Mouse (Mus musculus) hindbrain, embryonic 14.5 days (tissue): Measurements from ENCODE around the gene Rnase2a. TPM values are rescaled to one million over a fixed set of nuclear protein-coding genes. Genes with fewer than 3 reads are reported as not detected.
"Not testable (repeated sequence)": the region's sequence is repeated elsewhere in the genome, so short reads cannot be mapped to it uniquely, and the experiment has no call there.

Experiments used
- ATAC-seq: fragments of 200-750 bp; cut with Nextera tagmentation; 2 replicates; pipeline ENCODE4 v1.8.0; 2017; ENCODE audit warnings: moderate number of reproducible peaks, mild to moderate bottlenecking, moderate TSS enrichment, moderate library complexity; ENCODE audit not compliant: low FRiP score
- DNase-seq: peaks from one replicate; pipeline ENCODE4 v3.0.0-alpha.2; 2015; ENCODE audit warnings: low spot score
- H3K27ac ChIP-seq: fragments of 300-500 bp; sonication (generic); 2 replicates; pipeline ENCODE4 v1.5.1; 2014; ENCODE audit warnings: mild to moderate bottlenecking, moderate library complexity
- H3K27me3 ChIP-seq: fragments of 300-500 bp; sonication (generic); 2 replicates; pipeline ENCODE4 v1.6.1; 2014; ENCODE audit warnings: mild to moderate bottlenecking, low read length, mixed read lengths; ENCODE audit not compliant: control insufficient read depth, insufficient read depth
- H3K36me3 ChIP-seq: fragments of 300-500 bp; sonication (generic); replicated peaks from 2 replicates; pipeline ENCODE4 v1.6.1; 2014; ENCODE audit not compliant: control insufficient read depth, insufficient read depth
- H3K4me1 ChIP-seq: fragments of 300-500 bp; sonication (generic); replicated peaks from 2 replicates; pipeline ENCODE4 v1.6.1; 2014; ENCODE audit warnings: antibody characterized with exemption, low read length, mixed read lengths; ENCODE audit not compliant: control insufficient read depth, insufficient read depth
- H3K4me2 ChIP-seq: fragments of 300-500 bp; sonication (generic); replicated peaks from 2 replicates; pipeline ENCODE4 v1.6.1; 2014; ENCODE audit warnings: mild to moderate bottlenecking, moderate library complexity
- H3K4me3 ChIP-seq: fragments of 300-500 bp; sonication (generic); replicated peaks from 2 replicates; pipeline ENCODE4 v1.5.1; 2014; ENCODE audit warnings: mild to moderate bottlenecking, low read length
- H3K9ac ChIP-seq: fragments of 300-500 bp; sonication (generic); 2 replicates; pipeline ENCODE4 v1.6.1; 2014
- H3K9me3 ChIP-seq: fragments of 300-500 bp; sonication (generic); 2 replicates; pipeline ENCODE4 v1.6.1; 2016; ENCODE audit warnings: low read length; ENCODE audit not compliant: control insufficient read depth
- WGBS: fragments of 180-500 bp; shearing (Covaris S2); extraction: QIAGEN DNeasy Blood & Tissue Kit; methylation state at CpG from one replicate; pipeline ENCODE4 v1.1.7; 2014; 5-methylcytosine and 5-hydroxymethylcytosine counted together
- polyA plus RNA-seq: library from polyadenylated mRNA; unstranded; fragments of >200 nt; fragmentation: Nextera tagmentation; extraction: Ambion mirVana; gene quantifications from 2 replicates; pipeline ENCODE4 v1.2.1, GENCODE M21; 2014

Rnase2a gene
- not detected in 2 replicates for polyA plus RNA-seq

DNA sequence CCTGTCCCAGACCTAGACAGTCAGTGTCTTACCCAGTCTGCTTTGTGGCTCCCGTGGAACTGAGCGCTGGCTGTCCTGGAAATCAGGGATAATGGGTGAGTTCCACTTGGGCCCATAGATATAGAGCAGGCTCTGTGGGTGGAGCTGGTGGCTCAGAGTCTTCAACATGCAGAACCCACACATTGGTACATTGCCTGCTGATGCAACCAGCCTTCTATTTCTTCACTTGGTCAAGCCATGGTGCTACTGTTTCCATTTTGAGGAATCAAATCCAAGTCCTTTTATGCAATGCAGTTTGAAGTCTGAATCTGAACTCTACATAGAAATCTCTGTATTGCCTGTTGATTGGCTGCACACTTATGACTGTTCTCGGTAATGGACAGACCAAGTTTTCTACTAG lies at the start of gene Rnase2a:
Rnase2a (minus strand) TSS at position 72 of the 400 bp plus-strand sequence.
- no peak for ATAC-seq
- WGBS, result 96% methylated on average over 3 of the region's 3 CpGs
- no peaks in the 10 kb centered on the region for H3K9me3 ChIP-seq

GRCm38 (mm10) chr14:51291505-51291904 lies 35.6 kb upstream of the Rnase2a start:
- no peak for DNase-seq

More for the DNA sequence above, at the start of gene Rnase2a:
- H3K4me3 ChIP-seq, result no peak within 1 kb of the TSS
- no peaks in the 10 kb centered on the region for H3K4me1 ChIP-seq
- H3K36me3 ChIP-seq, result no peaks in the 10 kb centered on the region
- no peak within 1 kb of the TSS for H3K9ac ChIP-seq
- H3K4me2 ChIP-seq, result no peak within 1 kb of the TSS
- no peak within 1 kb of the TSS for H3K27ac ChIP-seq
- DNase-seq, result no peak
- H3K27me3 ChIP-seq, result no peaks in the 10 kb centered on the region

GRCm38 (mm10) chr14:51278515-51278914 lies 22.6 kb upstream of the Rnase2a start:
- not testable (repeated sequence) for H3K36me3 ChIP-seq

More at GRCm38 (mm10) chr14:51291505-51291904, 35.6 kb upstream of the Rnase2a start:
- Histone ChIP-seq H3K27ac (no peak overlapping the region), H3K27me3 (no peaks in the 10 kb centered on the region), H3K4me1 (no peaks in the 10 kb centered on the region), H3K9ac (no peak overlapping the region), H3K9me3 (no peaks in the 10 kb centered on the region), H3K4me3 (no peak overlapping the region), H3K4me2 (no peak overlapping the region), H3K36me3 (no peaks in the 10 kb centered on the region)
- 0 out of 2 replicates have a peak, but pooled peaks have one; percentile 21 for ATAC-seq
- WGBS, result 68% methylated on average over 1 of the region's 1 CpGs

DNA sequence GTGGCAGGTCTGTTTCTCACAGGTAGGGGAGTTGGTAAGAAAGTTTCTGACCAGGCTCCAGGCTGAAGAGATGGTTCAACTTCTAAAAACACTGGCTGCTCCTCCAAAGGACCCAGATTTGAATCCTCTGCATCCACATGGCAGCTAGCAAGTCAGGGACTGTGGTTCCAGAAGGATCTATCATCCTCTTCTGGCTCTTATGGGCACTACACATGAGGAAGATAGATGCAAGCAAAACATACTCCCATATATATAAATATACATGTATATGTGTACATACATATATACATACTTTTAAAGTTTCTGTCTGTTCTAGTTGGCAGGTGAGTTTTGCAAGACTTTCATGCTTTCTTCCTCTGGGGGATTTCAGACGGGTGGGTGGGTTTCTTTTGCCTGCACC lies 12.8 kb upstream of the Rnase2a start:
- Histone ChIP-seq H3K9me3 (no peaks in the 10 kb centered on the region), H3K4me2 (no peak overlapping the region), H3K36me3 (no peaks in the 10 kb centered on the region), H3K9ac (no peak overlapping the region), H3K4me3 (no peak overlapping the region), H3K4me1 (no peaks in the 10 kb centered on the region), H3K27ac (no peak overlapping the region), H3K27me3 (no peaks in the 10 kb centered on the region)
- no peak for ATAC-seq
- DNase-seq, result no peak
- WGBS, result 84% methylated on average over 1 of the region's 1 CpGs

More at GRCm38 (mm10) chr14:51278515-51278914, 22.6 kb upstream of the Rnase2a start:
- not testable (repeated sequence) for H3K9me3 ChIP-seq, H3K27ac ChIP-seq, ATAC-seq, H3K27me3 ChIP-seq, H3K4me2 ChIP-seq, DNase-seq, H3K4me1 ChIP-seq, H3K9ac ChIP-seq, H3K4me3 ChIP-seq
- WGBS, result 75% methylated on average over 1 of the region's 1 CpGs

- Histone ChIP-seq H3K4me1 (no peaks in the 10 kb centered on the region), H3K9me3 (no peaks in the 10 kb centered on the region), H3K36me3 (no peaks in the 10 kb centered on the region), H3K4me2 (0 out of 2 replicates have a peak overlapping the region, but pooled peaks have one; percentile 23), H3K9ac (no peak overlapping the region), H3K4me3 (no peak overlapping the region), H3K27ac (no peak overlapping the region), H3K27me3 (no peaks in the 10 kb centered on the region)
- DNase-seq (peak; percentile 87), ATAC-seq (peak; percentile 91)
- 7% methylated on average over 9 of the region's 9 CpGs for WGBS
These were observed 10.2 kb upstream of the Rnase2a start for GRCm38 (mm10) chr14:51266113-51266512.

DNA sequence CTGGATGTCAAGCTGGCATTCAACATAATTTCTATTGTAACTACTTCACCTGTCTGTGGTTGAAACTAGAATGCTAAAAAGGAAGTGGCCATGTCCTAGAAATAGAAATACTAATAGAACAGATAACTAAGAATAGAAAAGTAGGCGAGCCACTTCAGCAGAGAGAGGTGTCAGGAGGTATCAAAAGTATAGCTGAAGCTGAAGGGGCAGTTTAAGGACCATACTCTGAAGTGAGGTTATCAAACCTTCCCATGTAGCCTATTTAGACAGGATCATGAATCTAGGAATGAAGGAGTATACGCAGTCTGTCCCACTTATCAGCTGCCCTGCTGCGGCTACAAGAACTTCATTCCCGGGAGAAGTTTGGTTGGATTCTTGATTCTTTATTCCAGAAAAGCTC lies 9.8 kb upstream of the Rnase2a start:
- Histone ChIP-seq H3K4me1 (no peaks in the 10 kb centered on the region), H3K4me3 (no peak overlapping the region), H3K4me2 (0 out of 2 replicates have a peak overlapping the region, but pooled peaks have one; percentile 23), H3K27me3 (no peaks in the 10 kb centered on the region), H3K36me3 (no peaks in the 10 kb centered on the region), H3K27ac (no peak overlapping the region), H3K9me3 (no peaks in the 10 kb centered on the region), H3K9ac (no peak overlapping the region)
- ATAC-seq, result 0 out of 2 replicates have a peak, but pooled peaks have one; percentile 2
- DNase-seq, result no peak
- WGBS, result 68% methylated on average over 4 of the region's 4 CpGs

DNA sequence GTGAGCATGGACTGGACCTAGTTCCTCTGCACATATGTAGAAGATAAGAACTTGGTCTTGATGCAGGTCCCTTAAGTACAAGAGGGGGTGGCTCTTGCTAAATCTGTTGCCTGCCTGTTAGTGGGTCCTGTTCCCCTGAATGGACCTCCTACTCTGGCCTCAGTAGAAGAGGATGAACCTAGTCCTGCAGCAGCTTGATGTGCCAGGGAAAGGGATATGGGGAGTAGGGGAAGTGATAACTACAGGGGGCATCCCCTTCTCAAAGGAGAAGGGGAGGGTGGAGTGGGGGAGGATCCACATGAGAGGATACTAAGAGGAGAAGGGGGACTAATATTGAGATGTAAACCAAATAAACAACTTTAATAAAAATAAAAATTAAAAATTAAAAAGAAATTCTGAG lies 6.5 kb upstream of the Rnase2a start:
- no peak for ATAC-seq
- Histone ChIP-seq H3K4me2 (no peak overlapping the region), H3K36me3 (no peaks in the 10 kb centered on the region), H3K4me1 (no peaks in the 10 kb centered on the region), H3K9ac (no peak overlapping the region), H3K9me3 (no peaks in the 10 kb centered on the region), H3K4me3 (no peak overlapping the region), H3K27ac (no peak overlapping the region), H3K27me3 (no peaks in the 10 kb centered on the region)
- DNase-seq, result no peak

- Histone ChIP-seq H3K4me2 (no peak overlapping the region), H3K9me3 (no peaks in the 10 kb centered on the region), H3K4me3 (no peak overlapping the region), H3K9ac (no peak overlapping the region), H3K27ac (no peak overlapping the region), H3K36me3 (no peaks in the 10 kb centered on the region), H3K4me1 (no peaks in the 10 kb centered on the region), H3K27me3 (no peaks in the 10 kb centered on the region)
- no peak for DNase-seq
- no peak for ATAC-seq
- WGBS, result 96% methylated on average over 7 of the region's 7 CpGs
These were observed 3.8 kb upstream of the Rnase2a start for GRCm38 (mm10) chr14:51259741-51260140.

DNA sequence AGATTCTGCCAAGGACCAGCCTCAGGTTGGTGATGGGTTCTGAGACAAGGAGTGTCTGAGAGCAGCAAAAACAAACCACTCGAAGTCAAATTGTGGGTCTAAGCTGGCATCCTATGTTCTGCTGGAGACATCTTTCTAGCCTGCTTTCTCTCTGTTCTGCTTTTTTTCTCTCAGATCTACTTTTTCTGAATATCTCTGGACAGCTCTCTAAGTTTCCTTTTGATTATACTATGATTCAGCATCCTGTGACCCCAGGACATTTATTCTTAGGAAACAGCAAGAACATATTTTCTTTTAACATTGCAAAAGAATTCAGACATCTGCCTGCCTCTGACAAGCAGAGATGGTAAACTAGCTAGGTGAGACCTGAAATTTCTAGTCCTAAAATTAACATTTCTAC lies 2.3 kb downstream of the Rnase2a start:
- 95% methylated on average over 1 of the region's 1 CpGs for WGBS
- Histone ChIP-seq H3K4me3 (no peak overlapping the region), H3K27ac (no peak overlapping the region), H3K36me3 (no peaks in the 10 kb centered on the region), H3K4me1 (no peaks in the 10 kb centered on the region), H3K27me3 (no peaks in the 10 kb centered on the region), H3K9ac (no peak overlapping the region), H3K9me3 (no peaks in the 10 kb centered on the region), H3K4me2 (no peak overlapping the region)
- ATAC-seq (no peak), DNase-seq (no peak)

GRCm38 (mm10) chr14:51252206-51252605 lies 3.7 kb downstream of the Rnase2a start:
- not testable (repeated sequence) for H3K4me2 ChIP-seq, H3K9ac ChIP-seq, H3K36me3 ChIP-seq, ATAC-seq, H3K9me3 ChIP-seq, H3K4me1 ChIP-seq, DNase-seq, H3K4me3 ChIP-seq, H3K27ac ChIP-seq, H3K27me3 ChIP-seq
